Mouse (Mus musculus) cerebellum, adult 11 months (tissue): ENCODE data around the gene Pmm2.
A peak's percentile ranks its signal among the peaks of the same experiment; 100 is the strongest.

Experiments used
- DNase-seq: peaks from one replicate; pipeline ENCODE4 v3.0.0; 2022

The Pmm2 gene

GRCm38 (mm10) chr16:8637217-8638051 is at the start of gene Pmm2, which contains the start of gene Tmem186:
Pmm2 (plus strand) TSS chr16:8637674.
Tmem186 (minus strand) TSS chr16:8637712.
- peak; percentile 83 for DNase-seq

DNA sequence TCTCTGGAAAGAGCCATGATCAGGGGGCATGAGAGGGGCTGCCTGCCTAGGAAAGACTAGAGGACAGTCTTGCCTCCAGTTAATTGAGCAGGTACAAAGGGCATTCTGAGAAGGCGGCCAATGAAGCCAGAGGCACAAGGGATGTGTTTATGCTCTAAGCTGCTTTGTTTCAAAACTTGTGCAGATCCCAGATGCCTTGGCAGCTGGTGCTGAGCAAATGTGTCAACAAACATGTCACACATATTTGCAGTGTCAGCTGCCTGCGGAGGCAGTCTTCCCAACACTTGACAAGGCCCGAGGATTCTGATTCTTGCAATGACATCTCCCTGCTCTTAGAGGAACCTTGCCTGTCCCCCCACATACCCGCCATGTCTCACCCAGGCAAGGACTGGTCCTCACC is 42.1 kb upstream of the Pmm2 start:
- DNase-seq: no peak

GRCm38 (mm10) chr16:8596336-8596735 is 41.1 kb upstream of the Pmm2 start:
- no peak for DNase-seq

- DNase-seq: no peak
These were observed 40.0 kb upstream of the Pmm2 start for GRCm38 (mm10) chr16:8597516-8597915.

- DNase-seq: no peak
These were observed 33.7 kb upstream of the Pmm2 start for GRCm38 (mm10) chr16:8603789-8604188.

- DNase-seq: no peak
These were observed 27.1 kb upstream of the Pmm2 start for GRCm38 (mm10) chr16:8610397-8610796.

DNA sequence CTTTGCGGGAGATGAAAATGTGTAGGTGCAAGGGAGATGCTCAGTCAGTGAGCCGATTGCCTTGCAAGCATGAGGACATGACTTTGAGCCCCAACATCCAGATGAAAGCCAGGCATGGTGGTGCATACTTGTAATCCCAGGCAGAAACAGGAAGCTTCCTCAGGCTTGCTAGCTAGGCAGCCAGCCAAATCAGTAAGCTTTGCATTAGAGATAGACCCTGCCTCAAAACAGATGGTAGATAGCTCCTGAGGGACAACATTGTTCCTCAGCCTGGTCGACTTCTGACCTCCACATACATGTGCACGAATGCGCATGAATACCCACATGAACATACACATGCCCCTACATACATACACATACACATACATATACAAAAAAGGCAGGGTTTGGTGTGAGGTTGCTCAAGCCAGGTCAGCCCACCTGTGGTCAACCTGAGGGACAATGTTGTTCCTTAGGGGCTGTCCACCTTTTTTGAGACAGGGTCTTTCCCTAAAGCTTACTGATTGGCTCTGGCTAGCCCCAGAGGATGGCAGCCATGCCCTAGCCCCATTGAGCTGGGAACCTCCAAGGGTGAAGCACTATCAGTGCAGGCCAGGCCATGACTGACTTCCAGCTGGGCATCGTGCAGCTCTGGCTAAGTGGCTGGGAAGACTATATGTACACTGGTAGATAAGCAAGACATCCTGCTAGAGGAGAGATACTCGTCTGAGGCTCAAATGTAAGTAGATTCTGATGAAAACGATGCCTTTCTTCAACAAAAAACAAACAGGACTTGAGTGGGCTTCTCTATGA is 25.1 kb upstream of the Pmm2 start:
- DNase-seq: no peak

DNA sequence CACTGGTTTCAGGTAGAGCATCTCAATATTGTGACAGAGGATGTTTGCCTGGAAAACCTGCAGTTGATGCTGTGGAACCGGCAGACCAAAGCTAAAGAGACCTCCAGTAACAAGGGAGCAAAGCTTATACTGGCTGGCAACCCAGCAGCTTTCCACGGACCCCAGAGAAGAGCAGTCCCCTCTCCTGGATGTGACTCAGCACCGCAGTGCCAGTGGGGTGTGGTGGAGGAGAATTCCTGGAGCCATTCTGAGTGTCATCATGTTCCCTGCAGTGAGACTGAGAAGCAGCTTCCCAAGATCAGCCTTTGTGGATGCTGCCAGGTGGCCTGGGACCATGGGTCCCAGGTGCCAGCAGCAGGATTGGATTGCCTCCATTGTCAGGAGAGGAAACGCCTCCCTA is 24.4 kb upstream of the Pmm2 start:
- no peak for DNase-seq

DNA sequence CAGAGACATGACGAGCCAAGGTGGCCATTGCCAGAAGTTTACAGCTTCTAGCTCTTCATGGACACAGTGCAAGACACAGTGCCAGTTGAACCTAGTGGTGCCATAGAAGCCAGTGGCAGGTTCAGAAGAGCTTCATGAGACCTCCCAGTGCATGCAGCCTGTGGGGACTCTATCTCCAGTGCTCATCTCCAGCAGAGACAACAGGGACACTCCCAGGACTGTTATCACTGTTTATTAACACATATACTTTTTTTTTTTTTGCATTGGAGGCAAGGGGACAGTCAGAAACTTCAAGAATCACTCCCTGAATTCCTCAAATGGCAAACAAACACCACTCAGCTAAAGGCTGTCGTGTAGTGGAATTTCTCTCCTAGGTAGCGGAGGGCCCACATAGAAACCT is 24.0 kb upstream of the Pmm2 start:
- no peak for DNase-seq

DNA sequence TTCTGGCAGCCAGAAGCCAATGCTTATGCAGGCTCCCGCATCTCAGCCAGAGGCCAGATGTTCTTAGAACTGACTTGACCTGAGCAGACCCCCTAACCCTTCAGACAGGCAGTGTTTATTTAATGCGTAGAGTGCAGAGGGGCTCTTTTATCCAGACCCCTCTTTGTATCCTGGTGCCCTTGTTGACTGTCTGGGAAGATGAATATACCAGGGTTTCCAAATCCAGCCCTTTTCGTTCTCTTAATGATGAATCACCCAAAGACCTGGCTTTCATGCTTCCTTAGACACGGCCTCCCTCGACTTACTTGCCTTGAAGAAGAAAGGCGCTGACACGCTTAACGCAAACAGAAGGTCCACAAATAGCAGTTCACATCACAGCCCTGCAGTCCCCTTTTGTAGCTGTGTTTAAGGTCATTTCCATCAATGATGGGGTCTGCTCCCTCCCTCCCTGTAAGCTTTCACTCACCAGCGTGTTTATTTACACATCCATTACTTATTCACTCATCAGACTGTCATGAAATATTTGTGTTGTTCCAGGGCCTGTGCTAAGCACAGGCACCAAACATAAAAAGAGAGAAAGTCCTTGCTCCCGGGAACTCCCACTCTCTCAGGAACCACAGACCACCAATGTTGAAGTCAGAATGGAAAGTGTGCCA is 17.7 kb upstream of the Pmm2 start:
- DNase-seq: no peak

- DNase-seq: no peak
These were observed 17.0 kb upstream of the Pmm2 start for GRCm38 (mm10) chr16:8620315-8621115.

- DNase-seq: no peak
These were observed 7.1 kb upstream of the Pmm2 start for GRCm38 (mm10) chr16:8630419-8630818.

- DNase-seq: no peak
These were observed 6.0 kb upstream of the Pmm2 start for GRCm38 (mm10) chr16:8631428-8631827.

DNA sequence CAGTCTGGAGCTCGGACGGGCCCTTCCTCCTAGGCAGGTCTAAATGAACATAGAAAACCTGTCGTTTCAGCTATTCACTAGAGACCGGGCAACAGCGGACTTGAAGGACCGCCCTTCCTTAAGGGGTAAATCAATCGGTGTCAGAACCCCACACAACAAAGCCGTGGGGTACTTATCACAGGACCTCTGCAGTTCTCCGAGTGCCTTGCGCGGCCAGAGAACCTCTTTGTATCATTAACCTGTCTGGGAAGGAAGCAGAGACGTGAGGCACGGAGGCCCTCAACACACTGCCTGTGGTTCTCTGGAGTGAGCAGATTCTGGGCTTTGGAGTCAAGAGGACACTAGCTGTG is 632 bp upstream of the Pmm2 start:
- no peak for DNase-seq

- no peak for DNase-seq
These were observed 657 bp downstream of the Pmm2 start for GRCm38 (mm10) chr16:8638131-8638530.

DNA sequence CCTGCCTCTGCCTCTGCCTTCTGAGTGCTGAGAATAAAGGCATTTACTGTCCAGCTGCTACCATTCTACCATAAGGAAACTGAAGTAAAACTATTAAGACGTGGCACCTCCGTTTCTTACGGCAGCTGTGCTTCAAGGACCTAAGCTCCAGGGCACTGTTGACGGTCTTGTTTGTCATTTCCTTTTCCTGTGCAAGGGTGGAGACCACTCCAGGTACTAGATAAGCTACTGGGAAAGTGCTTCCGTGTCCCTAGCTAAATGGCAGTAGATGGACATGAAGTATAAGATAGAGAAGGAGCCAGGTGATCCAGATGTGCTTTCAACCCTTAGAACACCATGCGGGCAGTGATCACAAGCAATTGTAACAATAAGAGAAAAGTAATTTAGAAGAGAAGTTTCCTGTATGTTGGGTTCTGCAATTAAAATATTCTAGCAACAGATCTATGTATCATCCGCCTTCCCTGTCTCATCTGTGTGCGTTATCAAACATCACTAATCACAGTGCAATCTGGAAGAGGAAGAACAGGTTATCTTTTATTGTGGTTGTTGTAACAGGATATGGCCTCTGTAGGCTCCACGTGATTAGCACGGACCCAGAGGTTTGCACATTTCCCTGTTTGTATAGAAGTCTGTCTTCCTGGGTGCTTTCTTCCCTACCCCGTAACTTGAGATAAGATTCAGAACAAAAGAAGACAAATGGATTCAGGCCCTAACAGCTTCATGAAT is 2.2 kb downstream of the Pmm2 start:
- no peak for DNase-seq

- no peak for DNase-seq
These were observed 6.4 kb downstream of the Pmm2 start for GRCm38 (mm10) chr16:8643855-8644254.

GRCm38 (mm10) chr16:8645546-8645945 is 8.1 kb downstream of the Pmm2 start:
- no peak for DNase-seq

- DNase-seq: no peak
These were observed 12.5 kb downstream of the Pmm2 start for GRCm38 (mm10) chr16:8650007-8650406.

GRCm38 (mm10) chr16:8655108-8655507 is 17.6 kb downstream of the Pmm2 start:
- no peak for DNase-seq

GRCm38 (mm10) chr16:8655599-8655998 is 18.1 kb downstream of the Pmm2 start:
- no peak for DNase-seq

GRCm38 (mm10) chr16:8656256-8656655 is 18.8 kb downstream of the Pmm2 start:
- DNase-seq: no peak
